Mouse (Mus musculus) lung, adult 2 months (tissue): Measurements from ENCODE around the gene Nat8f6. TPM values are rescaled to one million over a fixed set of nuclear protein-coding genes. Genes with fewer than 3 reads are reported as not detected.
A peak's percentile ranks its signal among the peaks of the same experiment; 100 is the strongest.
"Not testable (repeated sequence)": the region's sequence is repeated elsewhere in the genome, so short reads cannot be mapped to it uniquely, and the experiment has no call there.

Experiments used
- DNase-seq: peaks from one replicate; pipeline ENCODE4 v3.0.0; 2022
- H3K4me1 ChIP-seq: fragments of 200-500 bp; 2 replicates; pipeline ENCODE4 v1.6.1; 2011; ENCODE audit warnings: low read length; ENCODE audit not compliant: control insufficient read depth, insufficient read depth
- H3K4me3 ChIP-seq: fragments of 200-500 bp; replicated peaks from 2 replicates; pipeline ENCODE3; 2011; ENCODE audit warnings: low read depth, mild to moderate bottlenecking, control low read depth, low read length; ENCODE audit errors: extremely low read depth
- CTCF ChIP-seq: fragments of 200-500 bp; IDR thresholded peaks from 2 replicates; pipeline ENCODE4 v1.5.1; 2011; ENCODE audit warnings: mild to moderate bottlenecking, low read length, control low read depth; ENCODE audit not compliant: insufficient read depth
- POLR2A ChIP-seq: fragments of 200-500 bp; IDR thresholded peaks from 2 replicates; pipeline ENCODE4 v1.6.1; 2011; ENCODE audit warnings: low read depth, mild to moderate bottlenecking, control low read depth, low read length, borderline replicate concordance; ENCODE audit errors: extremely low read depth
- WGBS: fragments of 180-500 bp; shearing (Covaris S2); methylation state at CpG from one replicate; pipeline ENCODE4 v1.1.7; 2018; 5-methylcytosine and 5-hydroxymethylcytosine counted together
- polyA plus RNA-seq: library from polyadenylated mRNA; depleted of rRNA; stranded (reverse); fragments of >200 nt; gene quantifications from 2 replicates; pipeline ENCODE4 v1.2.3, GENCODE M21; 2012

The Nat8f6 gene
- polyA plus RNA-seq, 1 experiment = 4.3 TPM

DNA sequence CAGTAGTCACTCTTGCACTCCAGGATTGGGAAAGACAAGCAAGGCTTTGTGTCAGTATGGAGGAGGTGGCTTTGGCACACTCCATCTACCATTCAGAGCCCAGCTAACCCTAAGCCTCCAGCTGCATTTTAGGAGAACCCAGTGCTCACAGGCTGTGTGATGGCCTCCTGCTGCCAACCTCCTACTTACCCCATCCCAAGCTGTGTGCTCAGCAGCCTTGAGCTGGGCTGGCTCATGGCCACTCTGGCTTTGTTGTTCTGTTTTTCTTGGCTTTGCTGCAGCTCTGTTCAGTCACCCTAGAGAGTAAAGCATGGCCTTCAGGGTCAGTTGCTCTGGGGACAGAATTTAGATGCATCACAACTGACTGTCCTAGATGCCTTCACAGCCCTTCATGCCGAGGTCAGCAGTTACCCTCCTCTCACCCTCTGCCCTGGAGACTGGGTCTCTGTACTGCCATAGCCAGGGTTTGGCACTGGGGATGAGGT is 35.5 kb upstream of the Nat8f6 start:
- TF ChIP-seq POLR2A (no peak), CTCF (no peak)
- no peak overlapping the region for H3K4me3 ChIP-seq
- peak; percentile 13 for DNase-seq
- 68% methylated on average over 1 of the region's 1 CpGs for WGBS
- no peaks in the 10 kb centered on the region for H3K4me1 ChIP-seq

DNA sequence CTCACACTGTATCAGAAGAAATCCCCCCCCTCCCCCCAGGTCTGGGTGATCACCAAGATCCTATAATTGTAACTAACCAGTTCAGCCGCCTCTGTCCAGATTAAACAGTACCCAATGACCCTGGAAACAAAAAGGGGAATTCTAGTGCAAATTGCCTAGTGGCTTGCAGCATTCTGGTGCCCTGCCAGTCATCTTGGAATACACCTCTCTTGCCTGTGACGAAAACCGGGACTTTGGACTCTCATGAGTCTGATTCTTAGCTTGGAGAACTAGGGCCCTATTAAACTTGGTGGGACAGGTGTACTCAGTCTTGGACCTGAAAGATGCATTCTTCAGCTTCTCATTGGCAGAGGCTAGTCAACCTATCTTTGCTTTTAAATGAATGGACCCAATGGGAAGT is 32.7 kb upstream of the Nat8f6 start:
- no peak for DNase-seq
- TF ChIP-seq POLR2A = no peak
- TF ChIP-seq CTCF = no peak
- H3K4me3 ChIP-seq = no peak overlapping the region
- no peaks in the 10 kb centered on the region for H3K4me1 ChIP-seq
- WGBS = 72% methylated on average over 3 of the region's 3 CpGs

- no peak for DNase-seq
- 81% methylated on average over 7 of the region's 7 CpGs for WGBS
- H3K4me1 ChIP-seq = no peaks in the 10 kb centered on the region
- no peak overlapping the region for H3K4me3 ChIP-seq
- TF ChIP-seq CTCF (no peak), POLR2A (no peak)
Observed at GRCm38 (mm10) chr6:85851062-85851773, 30.5 kb upstream of the Nat8f6 start.

DNA sequence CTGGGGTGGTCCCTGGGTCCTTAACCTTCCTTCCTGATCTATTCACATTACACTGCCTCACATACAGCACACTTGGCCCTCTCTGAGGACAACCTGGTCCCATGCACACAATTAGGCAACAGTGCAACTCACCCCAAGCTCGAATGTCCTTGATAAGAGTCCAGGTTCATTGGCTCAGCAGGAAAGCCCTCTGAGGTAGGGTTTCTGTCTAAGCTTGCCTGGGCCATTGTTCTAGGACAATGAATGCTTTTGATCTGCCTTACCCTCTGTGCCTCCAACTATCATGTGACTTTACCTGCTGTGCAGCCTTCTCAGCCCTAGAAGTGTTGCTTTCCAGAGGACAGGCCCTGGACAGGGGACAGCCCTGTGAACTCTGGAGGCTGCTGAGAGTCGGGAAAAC is 28.5 kb upstream of the Nat8f6 start:
- TF ChIP-seq POLR2A (no peak), CTCF (no peak)
- Histone ChIP-seq H3K4me3 (no peak overlapping the region), H3K4me1 (no peaks in the 10 kb centered on the region)
- no peak for DNase-seq
- WGBS = 38% methylated on average over 2 of the region's 2 CpGs

DNA sequence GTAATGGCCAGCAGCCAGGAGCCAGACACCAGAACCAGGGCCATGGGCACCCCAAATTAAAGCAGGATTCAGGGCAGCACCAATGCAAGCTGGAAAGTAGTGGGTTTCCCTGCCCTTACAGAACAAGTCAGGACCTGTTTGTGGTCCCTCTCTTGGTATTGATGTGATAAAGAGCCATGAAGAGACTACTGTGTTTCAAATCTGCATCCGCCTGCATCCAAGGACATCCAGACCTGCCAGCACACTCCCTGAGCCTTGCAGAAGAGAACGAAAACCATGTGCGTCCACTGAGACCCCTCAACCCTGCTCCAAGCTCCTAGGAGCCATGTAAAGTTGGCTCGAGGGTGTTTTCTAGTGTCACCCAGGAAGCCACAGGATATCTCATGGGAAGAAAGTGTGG is 27.4 kb upstream of the Nat8f6 start:
- DNase-seq = no peak
- Histone ChIP-seq H3K4me1 (no peaks in the 10 kb centered on the region), H3K4me3 (no peak overlapping the region)
- WGBS = 87% methylated on average over 4 of the region's 4 CpGs
- TF ChIP-seq CTCF = no peak

DNA sequence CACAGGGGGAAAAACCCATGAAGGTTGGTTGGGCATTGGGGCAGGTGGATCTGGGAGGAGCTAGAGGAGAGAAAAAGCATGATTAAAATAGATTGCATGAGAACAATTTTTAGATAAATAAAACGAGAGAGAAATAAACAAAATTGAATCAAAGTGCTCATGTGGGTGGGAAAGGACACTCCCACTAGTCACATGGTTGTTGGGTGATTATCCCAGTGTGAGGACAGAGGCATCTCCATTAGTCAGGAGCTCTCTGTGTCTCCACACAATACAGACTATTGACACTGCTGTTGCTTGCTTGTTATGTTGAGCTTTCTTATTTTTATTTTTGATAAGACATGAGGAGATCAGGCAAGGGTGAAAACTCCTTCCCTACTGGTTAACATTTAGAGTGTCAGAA is 26.2 kb upstream of the Nat8f6 start:
- DNase-seq = no peak
- Histone ChIP-seq H3K4me1 (no peaks in the 10 kb centered on the region), H3K4me3 (no peak overlapping the region)
- 23% methylated on average over 1 of the region's 1 CpGs for WGBS
- TF ChIP-seq POLR2A (no peak), CTCF (no peak)

DNA sequence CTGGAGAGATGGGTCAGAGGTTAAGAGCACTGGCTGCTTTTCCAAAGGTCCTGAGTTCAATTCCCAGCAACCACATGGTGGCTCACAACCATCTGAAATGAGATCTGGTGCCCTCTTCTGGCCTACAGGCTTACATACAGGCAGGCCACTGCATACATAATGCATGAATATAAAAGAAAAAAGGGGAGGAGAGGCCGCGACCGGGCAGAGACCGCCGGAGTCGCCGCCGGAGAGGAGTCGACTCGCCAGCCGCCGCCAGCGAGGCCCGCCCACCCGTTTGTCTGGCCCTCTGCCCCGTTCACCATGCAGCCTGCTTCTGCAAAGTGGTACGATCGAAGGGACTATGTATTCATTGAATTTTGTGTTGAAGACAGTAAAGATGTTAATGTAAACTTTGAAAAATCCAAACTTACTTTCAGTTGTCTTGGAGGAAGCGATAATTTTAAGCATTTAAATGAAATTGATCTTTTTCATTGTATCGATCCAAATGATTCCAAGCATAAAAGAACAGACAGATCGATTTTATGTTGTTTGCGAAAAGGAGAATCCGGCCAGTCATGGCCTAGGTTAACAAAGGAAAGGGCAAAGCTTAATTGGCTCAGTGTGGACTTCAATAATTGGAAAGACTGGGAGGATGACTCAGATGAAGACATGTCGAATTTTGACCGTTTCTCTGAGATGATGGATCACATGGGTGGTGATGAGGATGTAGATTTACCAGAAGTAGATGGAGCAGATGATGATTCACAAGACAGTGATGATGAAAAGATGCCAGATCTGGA is 23.1 kb upstream of the Nat8f6 start:
- not testable (repeated sequence) for DNase-seq, H3K4me3 ChIP-seq, H3K4me1 ChIP-seq
- 73% methylated on average over 25 of the region's 25 CpGs for WGBS

DNA sequence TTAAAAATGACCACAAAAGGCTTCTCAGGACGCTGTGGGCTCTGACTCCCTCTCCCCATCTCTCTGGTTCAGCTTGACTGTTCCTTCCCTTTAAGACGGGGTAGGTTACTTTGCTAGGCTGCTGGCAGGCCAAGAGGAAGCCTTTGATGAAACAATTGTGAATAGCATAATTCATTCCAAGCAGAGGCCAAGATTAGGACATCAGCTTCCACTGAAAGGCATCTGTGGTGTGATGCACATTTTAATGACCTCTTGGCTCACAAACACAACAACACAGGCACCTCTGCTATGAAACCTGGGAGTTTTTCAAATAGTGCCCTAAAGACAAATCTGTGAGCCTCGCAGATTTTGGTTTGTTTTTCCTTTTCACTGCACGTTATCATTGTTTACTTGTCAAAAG is 19.2 kb upstream of the Nat8f6 start:
- Histone ChIP-seq H3K4me1 (no peaks in the 10 kb centered on the region), H3K4me3 (no peak overlapping the region)
- WGBS = 35% methylated on average over 4 of the region's 4 CpGs
- no peak for DNase-seq
- no peak for TF ChIP-seq CTCF
- no peak for TF ChIP-seq POLR2A

DNA sequence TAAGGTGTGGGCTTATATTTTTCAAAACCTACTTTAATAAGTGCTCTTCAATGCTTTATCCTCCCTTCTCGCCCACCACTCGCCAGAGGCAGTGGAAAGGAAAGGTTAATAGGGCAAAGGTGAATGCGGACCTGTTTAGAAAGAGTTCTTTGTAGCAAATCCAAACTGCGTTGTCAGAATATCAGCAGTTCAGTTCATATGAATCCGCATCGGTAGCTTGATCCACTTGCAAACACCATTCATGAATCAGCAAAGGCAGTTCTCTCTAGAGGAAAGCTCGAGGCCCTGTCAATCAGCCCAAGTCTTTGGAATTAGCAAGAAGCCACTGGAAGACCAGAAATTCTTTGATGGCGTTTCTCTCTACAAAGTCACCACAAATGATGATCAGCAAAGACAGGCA is 17.9 kb upstream of the Nat8f6 start:
- WGBS = 84% methylated on average over 8 of the region's 8 CpGs
- Histone ChIP-seq H3K4me3 (no peak overlapping the region), H3K4me1 (no peaks in the 10 kb centered on the region)
- TF ChIP-seq CTCF = no peak
- no peak for TF ChIP-seq POLR2A
- DNase-seq = no peak

DNA sequence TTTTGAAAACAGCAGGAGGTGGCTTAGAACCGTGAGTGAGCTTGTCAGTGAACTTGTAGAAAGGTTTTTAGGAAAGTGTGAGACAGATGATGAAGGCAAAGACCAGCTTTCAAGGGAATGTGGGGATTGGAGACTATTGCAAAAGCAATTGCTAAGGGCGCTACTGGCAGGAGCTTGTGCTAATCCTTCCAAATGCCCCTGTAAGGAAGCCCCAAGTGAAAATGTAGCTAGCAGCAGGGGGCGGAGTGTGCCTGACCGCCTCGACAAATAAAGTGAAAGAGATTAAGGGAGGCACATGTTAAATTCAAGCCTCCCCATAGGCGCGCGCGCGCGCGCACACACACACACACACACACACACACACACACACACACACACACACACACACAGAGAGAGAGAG is 16.6 kb upstream of the Nat8f6 start:
- H3K4me1 ChIP-seq, H3K4me3 ChIP-seq: not testable (repeated sequence)
- 3% methylated on average over 12 of the region's 12 CpGs for WGBS
- DNase-seq = peak; percentile 26
